Mouse (Mus musculus) hindbrain, embryonic 15.5 days (tissue): ENCODE measurements around the gene Col16a1. TPM values are rescaled to one million over a fixed set of nuclear protein-coding genes. Genes with fewer than 3 reads are reported as not detected.
A peak's percentile ranks its signal among the peaks of the same experiment; 100 is the strongest.

Experiments
- ATAC-seq: fragments of 200-750 bp; cut with Nextera tagmentation; 2 replicates; pipeline ENCODE4 v1.8.0; 2017; ENCODE audit warnings: low read depth, moderate number of reproducible peaks, moderate TSS enrichment; ENCODE audit not compliant: low FRiP score
- H3K27ac ChIP-seq: fragments of 300-500 bp; sonication (generic); replicated peaks from 2 replicates; pipeline ENCODE4 v1.5.1; 2015; ENCODE audit warnings: mild to moderate bottlenecking, inconsistent platforms
- H3K27me3 ChIP-seq: fragments of 300-500 bp; sonication (generic); 2 replicates; pipeline ENCODE4 v1.6.1; 2015; ENCODE audit warnings: control low read depth, inconsistent platforms
- H3K36me3 ChIP-seq: fragments of 300-500 bp; sonication (generic); 2 replicates; pipeline ENCODE4 v1.6.1; 2015; ENCODE audit warnings: control low read depth, inconsistent platforms
- H3K4me1 ChIP-seq: fragments of 300-500 bp; sonication (generic); replicated peaks from 2 replicates; pipeline ENCODE4 v1.6.1; 2015; ENCODE audit warnings: control low read depth, inconsistent platforms
- H3K4me2 ChIP-seq: fragments of 300-500 bp; sonication (generic); 2 replicates; pipeline ENCODE4 v1.6.1; 2015; ENCODE audit warnings: moderate library complexity, mild to moderate bottlenecking, inconsistent platforms
- H3K4me3 ChIP-seq: fragments of 300-500 bp; sonication (generic); 2 replicates; pipeline ENCODE4 v1.5.1; 2015; ENCODE audit warnings: mild to moderate bottlenecking, inconsistent platforms
- H3K9ac ChIP-seq: fragments of 300-500 bp; sonication (generic); 2 replicates; pipeline ENCODE4 v1.6.1; 2015; ENCODE audit warnings: inconsistent platforms
- H3K9me3 ChIP-seq: fragments of 300-500 bp; sonication (generic); 2 replicates; pipeline ENCODE4 v1.6.1; 2016; ENCODE audit warnings: control low read depth, inconsistent platforms
- WGBS: fragments of 180-500 bp; shearing (Covaris S2); methylation state at CpG from one replicate; pipeline ENCODE4 v1.1.7; 2015; 5-methylcytosine and 5-hydroxymethylcytosine counted together
- polyA plus RNA-seq: library from polyadenylated mRNA; unstranded; fragments of >200 nt; fragmentation: Nextera tagmentation; extraction: Ambion mirVana; gene quantifications from 2 replicates; pipeline ENCODE4 v1.2.1, GENCODE M21; 2015

Col16a1 gene
- polyA plus RNA-seq, 1 experiment from 2014 or later, result 13.4 TPM

DNA sequence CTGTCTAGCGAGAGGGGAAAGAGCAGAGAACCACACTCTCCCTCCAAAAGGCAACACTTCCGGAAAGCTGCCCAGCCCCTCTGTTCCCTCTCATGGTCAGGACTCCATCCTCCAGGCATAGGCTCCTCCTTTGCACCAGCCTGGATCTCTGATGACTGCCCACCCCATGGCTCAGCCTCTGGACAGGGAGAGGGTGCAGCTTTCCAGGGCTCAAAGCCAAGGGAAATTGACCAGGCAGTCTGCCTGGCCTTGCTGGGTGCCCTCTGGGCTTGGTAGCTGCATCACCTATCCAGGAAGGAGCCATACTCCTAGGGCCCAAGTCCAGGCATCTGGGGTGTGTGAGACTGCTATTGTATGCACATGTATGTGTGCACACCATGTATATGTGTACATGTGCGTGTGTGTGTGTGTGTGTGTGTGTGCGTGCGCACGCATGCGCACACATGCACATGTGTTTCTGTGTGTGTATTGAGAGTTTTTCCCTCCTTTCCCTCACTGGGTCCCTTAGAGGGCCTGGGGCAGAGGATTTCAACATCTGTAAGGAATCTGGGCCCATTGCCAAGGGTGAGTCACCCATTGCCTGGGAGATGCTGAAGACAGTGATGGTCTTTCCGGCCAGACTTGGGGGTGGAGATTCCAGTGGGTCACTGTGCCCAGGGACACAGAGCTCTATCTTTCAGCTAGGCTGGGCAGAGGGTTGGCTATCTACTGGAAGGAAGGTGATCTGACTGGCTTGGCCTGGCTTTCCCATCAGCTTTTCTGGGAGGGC lies 2.6 kb downstream of the Col16a1 start:
- no peak overlapping the region for H3K4me3 ChIP-seq
- no peak overlapping the region for H3K9ac ChIP-seq
- no peaks in the 10 kb centered on the region for H3K36me3 ChIP-seq
- ATAC-seq, result no peak
- peaks cover 64% of the 10 kb centered on the region for H3K4me1 ChIP-seq
- 86% methylated on average over 8 of the region's 8 CpGs for WGBS
- no peak overlapping the region for H3K27ac ChIP-seq
- H3K4me2 ChIP-seq, result no peak overlapping the region
- H3K9me3 ChIP-seq, result no peaks in the 10 kb centered on the region
- H3K27me3 ChIP-seq, result no peaks in the 10 kb centered on the region

DNA sequence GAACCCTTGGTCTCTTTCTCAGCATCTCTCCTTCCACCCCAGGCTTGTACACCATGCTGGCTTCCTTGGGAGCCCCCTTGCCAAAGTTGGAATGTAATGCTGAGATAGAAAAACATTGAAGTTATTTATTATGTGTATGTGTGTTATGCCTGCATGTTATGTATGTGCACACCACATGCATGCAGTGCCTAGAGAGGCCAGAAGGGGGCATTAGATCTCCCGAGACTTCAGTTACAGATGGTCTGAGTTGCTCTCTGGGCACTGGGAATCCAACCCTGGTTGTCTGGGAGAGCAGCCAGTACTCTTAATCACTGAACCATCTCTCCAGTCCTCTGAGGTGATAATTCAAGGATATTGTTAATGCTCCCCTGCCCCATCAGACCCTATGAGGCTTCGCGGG lies 4.6 kb downstream of the Col16a1 start:
- H3K27me3 ChIP-seq, result no peaks in the 10 kb centered on the region
- 0 out of 2 replicates have a peak overlapping the region, but pooled peaks have one; percentile 10 for H3K27ac ChIP-seq
- H3K4me2 ChIP-seq, result no peak overlapping the region
- no peaks in the 10 kb centered on the region for H3K36me3 ChIP-seq
- WGBS, result 85% methylated on average over 3 of the region's 3 CpGs
- no peak overlapping the region for H3K9ac ChIP-seq
- no peak overlapping the region for H3K4me3 ChIP-seq
- H3K4me1 ChIP-seq, result peaks cover 62% of the 10 kb centered on the region
- no peak for ATAC-seq
- no peaks in the 10 kb centered on the region for H3K9me3 ChIP-seq

DNA sequence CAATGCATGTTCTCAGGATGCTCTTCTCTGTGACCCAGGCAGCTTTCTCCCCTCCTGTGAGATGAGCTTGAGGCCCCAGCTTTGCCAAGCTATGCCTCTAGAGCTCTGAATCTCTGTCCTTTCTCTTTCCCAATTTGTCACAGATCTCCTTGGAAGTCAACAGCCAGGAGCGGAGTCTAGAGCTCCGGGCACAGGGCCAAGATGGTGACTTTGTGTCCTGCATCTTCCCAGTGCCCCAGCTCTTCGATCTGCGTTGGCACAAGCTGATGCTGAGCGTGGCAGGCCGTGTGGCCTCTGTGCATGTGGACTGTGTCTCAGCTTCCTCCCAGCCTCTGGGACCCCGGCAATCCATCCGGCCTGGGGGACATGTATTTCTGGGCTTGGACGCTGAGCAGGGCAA lies 5.5 kb downstream of the Col16a1 start:
- H3K27me3 ChIP-seq, result no peaks in the 10 kb centered on the region
- no peak overlapping the region for H3K4me3 ChIP-seq
- H3K9me3 ChIP-seq, result no peaks in the 10 kb centered on the region
- no peaks in the 10 kb centered on the region for H3K36me3 ChIP-seq
- ATAC-seq, result no peak
- H3K27ac ChIP-seq, result 0 out of 2 replicates have a peak overlapping the region, but pooled peaks have one; percentile 10
- H3K4me1 ChIP-seq, result peaks cover 54% of the 10 kb centered on the region
- no peak overlapping the region for H3K9ac ChIP-seq
- WGBS, result 79% methylated on average over 9 of the region's 9 CpGs
- no peak overlapping the region for H3K4me2 ChIP-seq

DNA sequence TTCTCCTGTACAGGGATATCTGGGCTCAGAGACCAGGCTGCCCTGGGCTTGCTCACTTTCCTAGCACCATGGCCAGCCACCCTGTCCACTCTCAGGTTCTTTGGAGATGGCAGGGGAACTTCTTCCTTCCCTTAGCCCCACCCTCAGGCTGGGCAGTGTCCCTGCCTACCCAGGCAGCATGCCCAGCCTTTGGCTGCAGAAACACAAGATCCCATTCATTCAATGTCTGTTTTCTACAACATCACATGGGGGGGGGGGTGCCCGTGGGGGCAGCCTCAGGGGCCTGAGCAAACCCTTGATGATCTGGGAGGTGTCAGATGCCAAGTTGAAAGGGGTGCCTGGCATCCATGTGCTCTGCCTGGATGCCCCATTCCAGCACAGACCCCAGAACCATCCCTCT lies 7.1 kb downstream of the Col16a1 start:
- H3K4me2 ChIP-seq, result no peak overlapping the region
- ATAC-seq, result peak; percentile 68
- H3K27ac ChIP-seq, result peak overlapping the region; percentile 53
- no peaks in the 10 kb centered on the region for H3K36me3 ChIP-seq
- no peaks in the 10 kb centered on the region for H3K27me3 ChIP-seq
- no peaks in the 10 kb centered on the region for H3K9me3 ChIP-seq
- H3K4me1 ChIP-seq, result peaks cover 43% of the 10 kb centered on the region
- H3K9ac ChIP-seq, result no peak overlapping the region
- no peak overlapping the region for H3K4me3 ChIP-seq
- 45% methylated on average over 1 of the region's 1 CpGs for WGBS

DNA sequence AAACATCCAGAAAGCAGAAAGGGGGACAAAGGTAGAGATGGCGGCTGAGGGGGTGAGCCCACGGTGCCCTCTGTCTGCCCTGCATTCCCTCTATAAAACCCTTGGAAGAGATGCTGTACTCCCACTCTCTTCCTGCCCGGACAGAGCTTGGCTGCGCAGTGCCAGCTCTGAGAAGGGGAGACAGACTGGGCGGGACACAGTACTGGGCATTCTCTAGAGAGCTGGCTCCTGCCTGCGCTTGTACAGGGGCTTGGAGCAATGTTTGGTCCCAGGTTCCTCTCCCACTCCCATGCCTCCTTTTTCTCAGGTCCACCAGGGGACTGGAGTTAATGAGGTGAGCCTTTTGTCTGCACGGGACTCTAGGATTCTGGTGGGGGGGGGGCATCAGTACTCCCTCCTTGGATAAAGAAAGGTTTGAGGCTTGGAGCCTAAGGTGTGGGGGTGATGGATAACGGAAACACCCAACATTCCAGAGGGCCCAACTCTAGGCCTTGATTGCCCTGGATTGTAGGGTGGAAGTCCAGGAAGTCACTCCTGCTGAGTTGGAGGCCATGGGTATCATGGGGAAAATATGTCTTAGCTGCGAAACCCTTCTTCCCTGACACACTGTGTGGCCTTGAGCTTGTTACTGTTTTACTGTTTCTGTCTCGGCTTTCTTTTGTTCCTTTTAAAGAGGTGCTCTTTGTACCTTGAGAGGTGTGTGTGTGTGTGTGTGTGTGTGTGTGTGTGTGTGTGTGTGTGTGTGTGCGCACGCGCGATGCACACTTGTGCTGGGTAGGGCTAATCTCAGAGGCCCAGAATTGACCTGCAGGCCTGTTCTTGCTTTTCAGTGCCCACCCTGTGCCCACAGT lies 7.7 kb downstream of the Col16a1 start:
- WGBS, result 75% methylated on average over 14 of the region's 14 CpGs
- Histone ChIP-seq H3K4me3 (no peak overlapping the region), H3K36me3 (no peaks in the 10 kb centered on the region), H3K4me1 (peaks cover 38% of the 10 kb centered on the region), H3K9me3 (no peaks in the 10 kb centered on the region), H3K9ac (no peak overlapping the region), H3K27me3 (no peaks in the 10 kb centered on the region), H3K4me2 (no peak overlapping the region), H3K27ac (peak overlapping the region; percentile 53)
- peak; percentile 59 for ATAC-seq

DNA sequence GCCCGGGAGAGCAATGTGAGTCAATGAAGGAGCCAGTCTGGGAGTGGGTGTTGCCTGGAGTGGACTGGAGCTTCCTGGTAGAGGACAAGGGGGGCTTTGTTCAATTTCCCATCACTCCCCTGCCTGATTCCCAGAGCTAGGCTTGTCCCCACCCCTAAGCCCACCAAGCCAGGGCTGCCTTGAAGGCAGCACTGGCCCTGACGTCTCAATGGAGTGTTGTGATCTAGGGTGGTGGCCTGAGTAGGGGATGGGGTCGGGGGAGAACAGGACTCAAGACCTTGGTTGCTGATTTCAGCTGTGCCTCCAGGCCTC lies 8.3 kb downstream of the Col16a1 start:
- Histone ChIP-seq H3K36me3 (no peaks in the 10 kb centered on the region), H3K4me1 (peaks cover 36% of the 10 kb centered on the region), H3K4me3 (no peak overlapping the region), H3K4me2 (no peak overlapping the region), H3K27me3 (no peaks in the 10 kb centered on the region), H3K9me3 (no peaks in the 10 kb centered on the region), H3K9ac (no peak overlapping the region), H3K27ac (peak overlapping the region; percentile 53)
- peak; percentile 37; the same call in 1 of the 2 replicates for ATAC-seq
- WGBS, result 57% methylated on average over 3 of the region's 3 CpGs

DNA sequence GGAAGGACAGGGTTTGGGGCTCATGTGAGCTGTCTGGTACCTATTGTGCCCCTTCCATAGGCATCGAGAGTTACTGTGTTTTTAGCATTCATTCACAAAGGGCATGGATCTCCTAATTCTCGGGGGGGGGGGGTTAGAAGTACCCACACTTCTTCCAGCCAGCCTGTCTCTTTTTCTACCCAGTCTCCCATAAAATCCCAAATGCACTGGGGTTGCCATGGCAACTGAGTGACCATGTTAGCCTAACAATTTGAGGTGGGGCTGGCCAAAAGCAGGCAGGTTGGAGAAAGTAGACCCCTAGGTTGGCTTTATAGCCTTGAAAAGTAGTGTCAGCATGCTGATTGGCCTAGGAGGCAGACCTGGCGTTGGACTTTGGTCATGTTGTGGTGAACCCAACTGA lies 8.8 kb downstream of the Col16a1 start:
- ATAC-seq, result no peak
- H3K9ac ChIP-seq, result no peak overlapping the region
- no peaks in the 10 kb centered on the region for H3K9me3 ChIP-seq
- no peak overlapping the region for H3K4me3 ChIP-seq
- H3K27me3 ChIP-seq, result no peaks in the 10 kb centered on the region
- WGBS, result 44% methylated on average over 3 of the region's 3 CpGs
- no peak overlapping the region for H3K4me2 ChIP-seq
- no peaks in the 10 kb centered on the region for H3K36me3 ChIP-seq
- H3K4me1 ChIP-seq, result peaks cover 36% of the 10 kb centered on the region
- H3K27ac ChIP-seq, result peak overlapping the region; percentile 53

DNA sequence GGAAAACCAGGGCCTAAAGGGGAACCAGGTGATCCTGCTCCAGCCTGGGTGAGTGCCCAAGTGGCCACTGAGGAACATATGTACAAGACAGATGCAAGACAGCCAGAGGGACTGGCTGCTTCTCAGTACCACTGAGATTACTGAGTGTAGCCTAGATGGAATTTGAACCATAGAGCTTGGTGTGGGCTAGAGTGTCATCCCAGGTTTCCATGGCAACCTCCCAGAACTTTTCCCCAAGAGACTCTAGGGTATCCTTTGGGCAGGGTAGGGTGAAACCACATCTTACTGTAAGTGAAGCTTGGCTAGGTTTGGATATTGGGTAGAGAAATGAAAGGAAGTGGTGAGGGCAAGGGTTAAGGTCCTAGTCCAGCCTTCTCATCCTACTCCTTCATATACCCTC lies 13.3 kb downstream of the Col16a1 start:
- no peak overlapping the region for H3K9ac ChIP-seq
- ATAC-seq, result no peak
- H3K4me1 ChIP-seq, result peaks cover 9% of the 10 kb centered on the region
- H3K27me3 ChIP-seq, result no peaks in the 10 kb centered on the region
- H3K4me2 ChIP-seq, result no peak overlapping the region
- no peaks in the 10 kb centered on the region for H3K36me3 ChIP-seq
- no peaks in the 10 kb centered on the region for H3K9me3 ChIP-seq
- H3K4me3 ChIP-seq, result no peak overlapping the region
- H3K27ac ChIP-seq, result no peak overlapping the region

DNA sequence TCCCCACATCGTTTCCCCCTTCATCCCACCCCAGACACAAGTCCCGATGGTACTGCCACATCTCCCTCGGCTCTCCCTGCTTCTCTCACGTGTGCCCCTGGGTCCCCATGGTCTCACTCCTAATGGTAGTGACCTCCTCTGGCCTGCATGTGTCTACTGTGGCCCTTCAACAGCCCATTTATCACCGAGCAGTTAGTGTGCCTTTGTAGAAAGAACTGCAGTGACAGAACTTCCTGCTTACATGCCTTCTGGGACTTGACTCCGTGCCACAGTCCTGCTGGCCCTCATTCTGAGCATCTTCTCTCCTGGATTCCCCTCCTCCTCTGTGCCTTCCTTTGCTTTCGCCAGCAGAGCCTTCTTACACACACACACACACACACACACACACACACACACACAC lies 15.6 kb downstream of the Col16a1 start:
- ATAC-seq, result no peak
- Histone ChIP-seq H3K36me3 (no peaks in the 10 kb centered on the region), H3K27ac (no peak overlapping the region), H3K9ac (no peak overlapping the region), H3K4me2 (no peak overlapping the region), H3K4me3 (no peak overlapping the region), H3K27me3 (no peaks in the 10 kb centered on the region), H3K4me1 (no peaks in the 10 kb centered on the region), H3K9me3 (no peaks in the 10 kb centered on the region)
- 72% methylated on average over 6 of the region's 7 CpGs for WGBS

DNA sequence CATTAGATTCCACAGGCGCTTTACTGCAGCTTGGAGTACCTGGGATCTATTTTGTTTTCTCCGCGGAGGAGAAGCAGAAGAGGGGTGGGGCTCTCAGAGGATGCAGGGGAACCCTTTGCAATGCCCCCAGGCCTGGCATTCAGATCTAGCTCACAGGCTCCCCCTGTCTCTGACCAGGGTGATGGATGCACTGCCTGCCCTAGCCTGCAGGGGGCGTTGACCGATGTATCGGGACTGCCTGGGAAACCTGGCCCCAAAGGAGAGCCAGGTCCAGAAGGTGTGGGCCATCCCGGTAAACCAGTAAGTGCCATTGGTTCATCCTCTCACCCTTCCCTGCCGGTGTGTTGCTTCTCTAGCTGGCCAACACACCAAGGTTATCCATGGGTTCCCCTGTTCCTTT lies 19.2 kb downstream of the Col16a1 start:
- no peak overlapping the region for H3K9ac ChIP-seq
- ATAC-seq, result no peak
- H3K27ac ChIP-seq, result no peak overlapping the region
- WGBS, result 14% methylated on average over 8 of the region's 8 CpGs
- H3K4me2 ChIP-seq, result no peak overlapping the region
- H3K4me1 ChIP-seq, result no peaks in the 10 kb centered on the region
- H3K27me3 ChIP-seq, result no peaks in the 10 kb centered on the region
- H3K36me3 ChIP-seq, result no peaks in the 10 kb centered on the region
- no peaks in the 10 kb centered on the region for H3K9me3 ChIP-seq
- H3K4me3 ChIP-seq, result no peak overlapping the region

DNA sequence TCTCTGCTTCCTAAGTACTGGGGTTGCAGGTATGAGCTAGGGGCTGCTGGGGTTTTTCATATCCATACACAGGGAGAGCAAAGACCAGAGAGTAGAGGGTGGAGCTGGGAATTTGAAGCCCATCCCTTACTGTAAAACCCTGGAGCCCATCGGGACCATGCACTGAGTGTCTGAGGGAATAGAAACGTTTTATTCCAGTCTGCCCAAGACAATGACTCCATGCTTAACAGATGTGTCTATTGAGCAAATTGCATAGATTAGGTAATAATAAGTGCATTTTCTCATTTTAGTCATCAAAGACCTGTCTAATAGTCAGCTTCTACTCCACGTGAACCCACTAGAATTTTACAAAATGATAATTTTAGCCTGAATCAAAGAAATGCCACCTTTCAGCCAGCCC lies 22.9 kb downstream of the Col16a1 start:
- 60% methylated on average over 3 of the region's 3 CpGs for WGBS
- no peak overlapping the region for H3K4me3 ChIP-seq
- no peaks in the 10 kb centered on the region for H3K9me3 ChIP-seq
- H3K4me1 ChIP-seq, result peaks cover 10% of the 10 kb centered on the region
- no peak overlapping the region for H3K9ac ChIP-seq
- no peaks in the 10 kb centered on the region for H3K36me3 ChIP-seq
- H3K27ac ChIP-seq, result no peak overlapping the region
- no peak for ATAC-seq
- H3K4me2 ChIP-seq, result no peak overlapping the region
- no peaks in the 10 kb centered on the region for H3K27me3 ChIP-seq

DNA sequence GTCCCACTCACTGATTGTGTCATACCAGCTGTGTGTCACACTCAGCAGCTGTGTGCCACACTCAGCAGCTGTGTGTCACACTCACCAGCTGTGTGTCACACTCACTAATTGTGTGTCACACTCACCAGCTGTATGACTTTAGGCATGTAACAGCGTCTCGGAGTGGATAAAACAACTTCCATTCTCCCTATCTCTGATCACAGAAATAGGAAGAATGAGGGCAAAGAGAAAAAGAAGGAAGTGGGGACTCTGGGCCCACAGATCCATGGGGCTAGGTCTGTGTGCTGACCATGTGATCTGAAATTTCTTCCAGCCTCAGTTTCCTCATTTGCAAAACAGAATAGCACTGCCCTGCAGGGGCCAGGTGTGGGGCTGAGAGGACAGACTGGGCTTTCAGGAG lies 24.1 kb downstream of the Col16a1 start:
- no peak overlapping the region for H3K9ac ChIP-seq
- H3K4me3 ChIP-seq, result no peak overlapping the region
- H3K4me2 ChIP-seq, result no peak overlapping the region
- H3K36me3 ChIP-seq, result no peaks in the 10 kb centered on the region
- WGBS, result 87% methylated on average over 2 of the region's 2 CpGs
- H3K27me3 ChIP-seq, result peaks cover 3% of the 10 kb centered on the region; the same call in 1 of the 2 replicates
- no peak overlapping the region for H3K27ac ChIP-seq
- H3K4me1 ChIP-seq, result peaks cover 22% of the 10 kb centered on the region
- no peaks in the 10 kb centered on the region for H3K9me3 ChIP-seq
- ATAC-seq, result no peak
